Mouse (Mus musculus) large intestine, adult 2 months (tissue): ENCODE measurements around the gene Primpol. TPM values are rescaled to one million over a fixed set of nuclear protein-coding genes. Genes with fewer than 3 reads are reported as not detected.
A peak's percentile ranks its signal among the peaks of the same experiment; 100 is the strongest.

ENCODE experiments used
- DNase-seq: peaks from one replicate; pipeline ENCODE4 v3.0.0-alpha.2; 2012; ENCODE audit warnings: low read depth, low spot score
- WGBS: fragments of 180-500 bp; shearing (Covaris S2); methylation state at CpG from one replicate; pipeline ENCODE4 v1.1.7; 2018; 5-methylcytosine and 5-hydroxymethylcytosine counted together
- polyA plus RNA-seq: library from polyadenylated mRNA; depleted of rRNA; stranded (reverse); fragments of >200 nt; gene quantifications from 2 replicates; pipeline ENCODE4 v1.2.3, GENCODE M21; 2012; rRNA removed

Gene Primpol
- 1.4 and 1.9 TPM in 2 replicates for polyA plus RNA-seq

DNA sequence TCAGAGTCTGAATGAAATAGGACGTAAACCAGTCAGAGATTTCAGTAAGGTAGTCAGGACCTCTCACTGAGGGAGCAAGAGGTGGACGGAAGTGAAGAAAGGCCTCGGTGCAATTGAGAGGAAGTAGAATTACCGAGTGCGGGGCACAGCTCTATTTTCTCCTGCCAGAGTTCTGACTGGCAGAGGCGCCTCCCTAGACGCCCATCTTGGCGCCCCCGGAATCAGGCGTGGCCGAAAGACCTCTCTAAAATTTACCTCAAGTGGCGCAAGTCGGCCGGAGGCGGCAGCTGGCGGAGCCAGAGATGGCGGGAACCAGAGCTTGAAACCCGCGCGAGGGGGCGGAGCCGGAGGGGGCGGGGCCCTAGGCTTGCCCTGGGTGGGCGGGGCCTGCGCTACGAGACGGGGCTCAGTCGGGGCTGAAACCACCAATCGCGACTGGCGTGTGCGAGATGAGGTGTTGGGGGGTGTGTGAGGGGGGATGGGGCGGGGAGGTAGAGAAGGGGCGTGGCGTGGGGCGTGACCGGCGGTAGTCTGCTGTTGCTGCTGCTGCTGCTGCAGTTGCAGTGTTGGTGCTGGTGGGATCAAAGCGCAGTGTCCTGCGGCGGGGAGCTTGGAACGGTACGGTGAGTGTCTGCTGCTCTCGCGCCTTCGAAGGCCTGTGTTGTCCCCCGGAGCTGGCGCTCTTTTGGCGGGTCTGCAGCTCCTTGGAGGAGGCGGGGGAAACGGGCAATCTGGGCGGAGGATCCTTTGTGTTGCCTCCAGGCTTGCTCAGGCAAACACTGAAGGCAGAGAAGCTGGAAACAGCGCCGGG lies at the start of gene Primpol, which contains the start of gene Casp3:
Gene Primpol, minus strand, starts transcription at position 334 of the 811 bp plus-strand sequence.
Gene Casp3, plus strand, starts transcription at position 413 of the 811 bp plus-strand sequence.
- peak; percentile 90 for DNase-seq
- WGBS, result under 1% methylated on average over 54 of the region's 54 CpGs

DNA sequence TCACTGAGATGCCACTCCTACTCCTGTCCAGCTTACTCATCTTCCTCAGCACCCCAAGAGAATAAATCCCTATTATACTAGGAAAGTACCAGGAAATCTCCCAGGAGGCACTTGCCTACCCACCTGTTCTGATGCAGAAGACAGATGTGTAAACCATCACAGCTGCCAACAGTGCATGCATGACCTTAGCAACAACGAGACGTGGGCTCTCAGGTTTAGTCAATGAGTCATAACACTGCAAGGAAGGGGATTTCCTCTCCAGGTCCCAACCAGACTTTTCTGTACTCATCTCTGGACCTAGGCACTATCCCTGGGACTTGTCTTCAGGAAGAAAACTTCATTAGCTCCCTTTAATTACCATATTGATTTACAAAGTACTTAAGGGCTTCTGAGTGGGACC lies 38.9 kb upstream of the Primpol start:
- no peak for DNase-seq
- 39% methylated on average over 2 of the region's 2 CpGs for WGBS

DNA sequence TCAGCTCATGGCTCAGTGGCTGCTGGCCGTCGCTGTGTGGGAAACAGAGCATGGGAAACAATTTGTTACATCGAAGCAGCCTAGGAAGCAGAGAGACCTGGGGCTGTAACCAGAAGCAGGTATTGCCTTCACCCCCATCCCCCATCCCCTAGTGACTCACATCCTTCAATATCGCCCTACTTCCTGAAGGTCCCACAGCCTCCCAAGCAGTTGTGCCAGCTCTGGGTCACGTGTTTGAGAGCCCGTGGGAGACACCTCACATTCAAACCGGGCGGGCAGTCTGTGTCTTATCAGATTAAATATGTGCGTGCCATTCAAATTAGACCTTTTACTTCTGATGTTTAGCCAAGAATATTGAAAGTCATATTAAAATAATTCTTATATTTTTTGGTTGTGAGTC lies 34.9 kb upstream of the Primpol start:
- 38% methylated on average over 9 of the region's 9 CpGs for WGBS
- DNase-seq, result no peak

DNA sequence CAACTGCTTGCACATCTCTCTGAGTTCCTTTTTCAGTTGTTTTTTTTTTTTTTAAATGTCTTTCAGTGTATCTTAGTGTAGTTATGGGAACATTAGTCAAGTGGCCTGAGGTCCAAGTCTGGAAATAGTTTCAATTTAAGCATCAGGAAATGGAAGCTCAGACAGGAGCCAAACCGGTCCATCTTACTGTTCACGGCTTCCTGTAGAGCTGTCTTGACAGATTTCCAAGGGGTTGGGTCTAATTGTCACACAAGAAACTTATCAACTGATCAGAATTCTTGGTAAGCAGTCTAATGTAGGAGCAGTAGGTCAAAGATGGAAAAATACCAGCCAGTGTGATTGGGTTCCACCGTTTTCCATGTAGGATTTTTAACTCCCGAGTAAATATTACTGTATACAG lies 31.4 kb upstream of the Primpol start:
- no peak for DNase-seq
- 72% methylated on average over 4 of the region's 4 CpGs for WGBS

DNA sequence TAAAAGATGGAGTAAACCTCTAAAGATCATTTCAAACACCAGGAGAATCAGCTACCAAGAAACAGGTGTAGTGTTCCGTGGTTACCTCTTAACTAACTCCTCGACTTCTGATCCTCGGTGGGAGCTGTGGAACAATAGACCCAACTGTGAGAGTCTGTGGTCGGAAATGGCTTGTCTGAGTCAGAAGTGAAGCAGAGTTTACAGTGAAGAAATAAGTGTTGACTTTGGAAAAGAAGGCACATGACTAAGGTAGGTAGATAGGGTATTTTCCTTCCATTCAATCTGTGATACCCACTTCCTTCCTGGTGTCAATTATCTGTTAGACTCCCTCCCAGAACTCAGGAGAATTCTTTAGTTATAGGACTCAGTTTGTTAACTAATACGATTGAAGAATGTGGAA lies 24.3 kb upstream of the Primpol start:
- DNase-seq, result no peak
- WGBS, result 86% methylated on average over 5 of the region's 5 CpGs

DNA sequence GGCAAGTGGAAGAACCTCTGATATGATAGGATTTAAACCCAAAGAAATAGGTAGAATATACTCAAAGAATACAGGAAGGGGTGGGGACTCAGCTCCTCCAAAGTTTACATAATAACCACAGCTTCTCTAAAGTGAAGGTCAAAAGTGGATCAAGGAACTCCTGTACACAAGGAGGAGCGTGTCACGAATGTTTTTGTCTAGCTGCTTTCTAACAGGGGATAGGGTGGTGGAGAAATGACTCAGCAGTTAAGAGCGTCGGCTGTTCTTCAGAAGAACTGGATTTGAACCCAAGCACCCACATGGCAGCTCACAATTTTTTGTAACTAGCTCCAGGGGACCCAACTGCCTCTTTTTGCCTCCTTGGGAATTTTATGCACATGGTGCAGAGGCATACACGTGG lies 22.8 kb upstream of the Primpol start:
- 72% methylated on average over 5 of the region's 5 CpGs for WGBS

DNA sequence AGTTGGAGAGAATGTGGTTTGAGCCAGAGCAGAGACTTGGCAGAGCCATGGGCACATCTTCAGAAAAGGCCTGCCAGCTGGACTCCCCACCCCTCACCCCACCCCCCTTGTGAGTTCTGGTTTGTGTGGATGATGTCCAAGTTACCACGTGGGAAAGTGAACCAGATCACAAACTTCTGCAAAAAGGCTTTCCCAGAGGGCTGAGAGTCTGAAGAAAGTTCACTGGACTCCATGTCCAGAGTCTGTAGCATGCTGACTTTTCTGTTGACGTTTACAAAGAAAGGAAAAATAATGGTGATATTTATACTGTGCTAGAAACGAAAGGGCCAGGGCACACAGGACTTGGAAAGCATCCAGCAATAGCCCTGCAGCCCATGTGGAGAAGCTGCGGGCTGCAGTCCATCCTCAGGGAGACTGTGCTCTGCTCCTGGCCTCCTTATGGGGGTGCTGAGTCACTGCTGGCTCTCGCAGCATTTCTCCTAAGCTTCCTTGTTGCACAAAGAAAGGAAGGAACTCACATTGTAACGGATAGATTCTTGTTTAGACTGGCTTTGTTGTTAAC lies 22.1 kb upstream of the Primpol start:
- 45% methylated on average over 6 of the region's 6 CpGs for WGBS
- DNase-seq, result no peak

More for the DNA sequence above, 22.8 kb upstream of the Primpol start:
- no peak for DNase-seq

DNA sequence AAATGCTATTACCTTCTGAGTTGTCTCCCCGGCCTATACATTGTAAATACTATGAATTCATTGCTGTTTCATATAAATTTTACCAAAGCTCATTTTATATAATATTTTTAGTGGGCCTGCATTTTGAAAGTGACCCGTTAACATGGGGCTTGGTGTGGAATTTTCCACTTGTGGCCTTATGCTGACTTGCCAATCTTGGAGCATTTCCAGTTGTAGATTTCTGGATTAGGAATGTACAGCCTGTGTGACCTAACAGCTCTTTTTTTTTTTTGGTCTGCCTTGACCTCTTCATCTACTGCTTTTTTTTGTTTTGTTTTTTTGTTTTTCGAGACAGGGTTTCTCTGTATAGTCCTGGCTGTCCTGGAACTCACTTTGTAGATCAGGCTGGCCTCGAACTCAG lies 13.9 kb upstream of the Primpol start:
- DNase-seq, result no peak
- 78% methylated on average over 4 of the region's 4 CpGs for WGBS

DNA sequence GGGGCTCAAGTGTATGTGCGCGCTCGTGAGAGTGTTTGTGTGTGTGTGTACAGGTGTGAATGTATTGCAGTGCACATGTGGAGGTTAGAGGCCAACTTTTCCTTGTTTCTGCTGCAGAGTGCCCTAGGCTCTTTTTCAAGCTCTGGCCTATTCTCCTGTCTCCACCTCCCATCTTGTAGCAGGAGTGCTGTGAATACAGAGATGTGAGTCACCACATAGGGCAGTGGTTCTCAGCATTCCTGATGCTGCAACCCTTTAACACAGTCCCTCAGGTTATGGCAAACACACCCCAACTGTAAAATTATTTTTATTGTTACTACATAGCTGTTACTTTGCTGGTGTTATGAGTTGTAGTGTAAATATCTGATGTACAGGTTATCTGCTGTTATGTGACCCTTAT lies 13.4 kb upstream of the Primpol start:
- DNase-seq, result no peak
- 85% methylated on average over 3 of the region's 3 CpGs for WGBS

DNA sequence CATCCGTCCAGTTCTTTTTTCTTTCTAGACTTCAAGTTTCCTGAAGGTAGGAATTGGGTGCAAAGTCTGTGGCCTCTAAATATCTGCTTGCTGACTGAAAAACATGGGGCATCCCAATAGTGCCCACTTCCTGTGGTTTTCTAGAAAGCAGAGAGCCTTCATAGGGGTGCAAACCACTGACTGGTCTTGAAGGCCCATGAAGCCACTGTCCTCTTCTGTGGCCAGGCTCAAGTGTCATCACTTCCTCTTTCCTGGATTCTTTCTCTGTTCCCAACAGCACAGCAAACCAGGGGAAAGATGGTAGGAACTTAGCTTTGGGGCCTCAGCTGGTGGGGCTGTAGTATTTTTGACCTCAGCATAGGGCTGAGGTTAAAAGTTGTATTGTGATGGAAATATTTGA lies 11.6 kb upstream of the Primpol start:
- no peak for DNase-seq
- 79% methylated on average over 1 of the region's 1 CpGs for WGBS

DNA sequence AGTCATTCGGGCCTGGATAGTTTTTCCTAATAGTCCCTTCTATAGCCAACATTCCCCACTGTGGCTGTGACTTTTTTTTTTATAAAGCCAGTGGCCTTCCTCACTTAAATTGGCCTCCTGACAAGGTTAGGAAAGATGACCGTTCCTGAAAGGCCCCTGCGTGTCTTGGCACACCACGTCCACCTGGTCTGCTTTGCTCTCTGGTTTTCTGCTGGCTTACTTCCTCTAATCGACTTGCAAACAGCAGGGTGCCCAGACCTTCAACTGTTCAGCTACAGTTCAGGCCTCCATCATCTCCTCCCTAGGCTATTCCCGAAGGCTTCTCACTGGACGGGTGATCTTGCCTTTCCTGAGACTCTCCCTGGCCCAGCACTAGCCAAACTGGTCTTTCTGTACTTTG lies 10.9 kb upstream of the Primpol start:
- 77% methylated on average over 7 of the region's 7 CpGs for WGBS
- no peak for DNase-seq

DNA sequence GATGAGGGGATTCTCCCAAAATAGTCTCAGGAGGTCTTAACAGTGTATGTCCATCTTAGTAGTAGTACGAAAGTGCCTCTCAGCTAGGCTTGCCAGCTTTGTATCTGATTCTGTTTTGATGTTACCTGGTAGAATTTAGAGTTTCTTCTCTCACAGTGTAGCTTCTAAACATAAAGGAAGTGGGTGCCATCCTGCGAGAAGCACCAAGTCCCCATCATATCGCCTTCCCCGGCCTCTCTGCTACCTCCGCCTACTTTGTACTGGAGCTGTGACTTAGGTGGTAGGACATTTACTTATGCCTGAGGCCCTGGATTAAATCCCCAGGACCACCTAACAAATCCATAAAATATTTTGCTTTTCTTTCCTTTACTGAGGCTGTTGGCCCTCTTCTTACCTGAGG lies 9.6 kb upstream of the Primpol start:
- DNase-seq, result no peak
- 94% methylated on average over 5 of the region's 5 CpGs for WGBS

DNA sequence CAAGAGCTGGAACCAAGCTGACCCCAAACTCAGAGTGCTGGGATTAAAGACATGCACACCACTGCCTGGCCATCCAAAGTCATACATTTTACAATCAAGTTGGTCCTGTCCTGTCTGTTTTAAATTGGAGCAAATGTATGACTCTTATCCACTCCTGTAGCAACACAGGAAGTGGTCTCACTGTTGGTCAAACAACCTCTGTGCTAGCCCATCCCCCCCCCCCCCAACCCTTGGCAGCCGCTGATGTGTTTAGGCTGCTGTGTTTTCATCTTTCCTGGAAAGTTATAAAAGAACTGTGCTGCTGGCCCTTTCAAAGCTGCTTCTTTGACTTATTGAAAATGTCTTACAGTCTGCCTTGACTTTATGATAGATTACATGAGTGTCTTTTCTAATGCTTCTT lies 8.2 kb upstream of the Primpol start:
- WGBS, result 48% methylated on average over 1 of the region's 1 CpGs
- no peak for DNase-seq

DNA sequence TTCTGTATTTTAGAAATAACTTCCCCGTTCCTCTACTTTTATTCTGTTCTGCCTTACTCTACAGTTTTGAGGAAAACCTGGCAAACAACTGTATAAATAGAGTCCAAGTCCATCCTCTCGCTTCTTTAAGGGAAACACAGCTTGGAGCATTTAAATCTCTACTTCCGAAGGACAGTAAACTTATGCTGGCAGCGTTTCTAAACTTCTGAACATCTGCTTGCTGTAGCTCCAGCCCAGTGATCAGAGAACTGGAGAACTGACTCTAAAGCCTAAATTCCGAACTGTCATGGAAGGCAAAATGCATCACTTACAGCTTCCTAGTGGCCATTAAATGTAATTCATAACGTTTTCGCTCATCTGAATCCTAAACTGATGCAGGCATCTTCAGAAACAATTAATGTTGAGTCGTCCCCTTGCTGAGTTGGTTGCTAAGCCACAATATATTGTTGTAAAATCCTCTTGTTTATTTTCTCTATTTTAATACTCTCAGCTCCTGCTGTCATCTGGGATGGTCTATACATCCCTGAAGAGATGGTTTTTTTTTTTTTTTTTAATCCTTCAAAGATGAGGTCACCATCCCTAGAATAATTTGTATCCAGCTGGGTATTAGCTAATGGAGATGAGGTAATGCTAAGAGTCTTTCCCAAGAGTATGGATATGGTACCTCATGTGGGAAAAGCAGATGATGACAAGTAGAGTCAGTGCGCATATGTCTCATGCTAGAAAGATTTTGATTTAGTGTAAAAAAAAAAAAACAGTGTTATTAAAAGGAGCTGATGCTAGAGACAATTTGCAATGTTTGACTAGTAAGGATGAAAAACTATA lies 5.6 kb upstream of the Primpol start:
- WGBS, result 64% methylated on average over 9 of the region's 9 CpGs
- no peak for DNase-seq

DNA sequence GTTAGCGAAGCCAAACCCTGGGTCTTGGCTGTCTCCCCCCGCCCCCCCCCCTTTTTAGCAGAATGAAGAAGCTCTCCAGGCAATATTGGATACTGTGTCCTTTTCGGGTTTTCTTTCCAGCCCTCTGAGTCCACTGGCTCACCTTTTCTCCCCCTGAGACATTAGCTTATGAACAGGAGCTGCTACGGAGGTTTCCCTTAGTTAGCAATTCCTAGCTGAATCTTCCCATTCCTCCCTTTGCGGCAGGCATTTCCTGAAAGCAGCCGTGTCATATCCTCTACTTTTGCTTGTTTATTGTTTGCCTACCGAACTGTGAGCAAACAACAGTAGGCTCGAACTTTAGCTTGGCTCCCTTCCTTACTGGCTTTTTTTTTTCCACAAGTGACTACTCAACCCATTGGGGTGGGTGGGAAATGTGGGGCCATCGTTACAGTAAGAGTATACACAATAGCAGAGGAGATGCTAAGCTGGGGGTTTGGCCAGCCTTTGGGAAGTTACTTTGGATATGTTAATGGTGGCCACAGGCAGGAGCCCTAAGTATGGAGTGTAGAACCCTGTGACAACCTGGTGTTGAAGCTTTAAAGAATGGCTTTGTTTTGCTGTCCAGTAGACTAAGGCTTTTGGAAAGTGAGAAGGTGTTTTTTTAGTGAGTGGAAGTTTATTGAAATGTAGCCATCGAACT lies 1.8 kb upstream of the Primpol start:
- no peak for DNase-seq
- whole genome bisulfite sequencing, result 9% methylated on average over 10 of the region's 10 CpGs

DNA sequence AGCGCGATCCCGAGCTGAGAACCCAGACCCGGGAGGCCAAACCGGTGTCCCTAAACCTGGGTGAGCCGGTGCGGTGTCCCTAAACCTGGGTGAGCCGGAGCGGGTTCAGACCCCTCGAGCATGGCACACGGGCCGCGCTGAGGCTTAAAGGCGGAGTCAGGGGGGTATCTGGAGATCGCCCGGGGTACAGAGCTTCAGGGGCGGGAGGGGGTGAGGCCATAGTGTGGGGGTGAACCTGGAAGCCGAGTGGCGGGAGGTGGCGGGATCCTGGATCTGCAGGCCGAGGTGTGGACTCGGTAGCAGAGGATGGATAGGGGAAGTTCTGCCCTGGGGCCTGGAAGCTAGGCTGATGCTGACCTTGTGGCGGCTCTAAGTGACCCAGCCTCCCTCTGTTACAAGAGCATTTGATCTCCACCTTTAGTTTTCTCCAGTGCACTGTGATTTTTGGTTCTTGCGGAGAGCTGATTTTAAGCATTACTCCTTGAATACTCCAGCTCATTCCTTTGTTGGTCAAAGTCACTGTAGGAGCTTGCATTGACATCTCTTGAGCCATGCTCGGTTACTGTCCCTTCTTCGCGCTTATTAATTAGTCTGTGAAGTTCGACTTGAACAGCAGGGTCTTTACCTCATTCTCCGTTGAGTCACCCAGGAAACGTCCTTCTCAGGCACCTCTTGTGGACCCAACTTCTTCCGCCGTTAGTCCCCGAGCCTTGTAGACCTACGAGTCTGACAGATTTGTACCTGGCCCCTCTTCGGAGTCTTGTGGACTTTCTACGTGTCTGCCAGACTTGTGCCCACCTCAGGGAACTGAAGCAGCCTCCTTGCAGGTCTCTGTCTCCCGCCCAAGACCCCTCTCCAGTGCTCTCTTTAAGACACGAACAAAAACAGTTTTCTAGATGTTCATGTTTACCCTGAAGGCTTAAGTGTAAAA lies 943 bp upstream of the Primpol start:
- DNase-seq, result no peak
- WGBS, result 1% methylated on average over 38 of the region's 38 CpGs

DNA sequence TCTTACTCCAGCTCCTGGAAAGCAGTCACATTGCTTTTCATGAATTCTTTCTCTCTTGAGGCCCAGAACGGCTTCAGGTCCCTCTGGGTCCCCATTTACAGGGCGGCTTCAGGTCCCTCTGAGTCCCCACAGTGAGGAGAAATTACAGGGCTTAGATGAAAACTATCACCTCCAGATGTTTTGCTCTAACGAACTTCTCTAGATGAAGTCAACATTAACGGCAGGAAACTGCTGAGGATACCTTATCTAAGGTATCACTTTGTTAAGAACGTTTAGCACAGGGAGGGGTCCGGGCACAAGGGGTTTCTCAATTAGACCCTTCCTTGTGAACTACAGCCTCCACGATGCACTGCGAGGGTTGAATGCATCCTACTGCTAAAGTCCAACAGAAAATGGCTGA lies 1.1 kb downstream of the Primpol start:
- 49% methylated on average over 8 of the region's 8 CpGs for WGBS
- DNase-seq, result no peak

DNA sequence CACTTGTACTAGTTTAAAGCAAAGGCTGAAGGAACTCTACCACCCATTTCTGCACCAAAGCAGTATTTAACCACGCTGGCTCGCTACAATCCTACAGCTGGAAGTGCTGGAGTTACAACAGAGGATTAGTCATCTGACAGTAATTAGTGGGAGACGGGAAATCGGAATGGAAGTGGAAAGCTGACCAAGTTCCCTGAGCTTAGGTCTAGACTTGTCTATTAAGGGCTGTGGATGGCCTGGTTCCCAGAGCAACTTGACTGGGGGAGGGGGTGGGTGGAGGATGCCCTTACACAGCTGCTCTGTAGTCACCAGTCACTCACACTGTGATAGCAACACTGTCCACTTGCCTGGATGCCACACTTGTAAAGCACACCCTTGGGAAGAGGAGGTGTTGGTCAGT lies 3.6 kb downstream of the Primpol start:
- DNase-seq, result no peak
- WGBS, result 38% methylated on average over 4 of the region's 4 CpGs

DNA sequence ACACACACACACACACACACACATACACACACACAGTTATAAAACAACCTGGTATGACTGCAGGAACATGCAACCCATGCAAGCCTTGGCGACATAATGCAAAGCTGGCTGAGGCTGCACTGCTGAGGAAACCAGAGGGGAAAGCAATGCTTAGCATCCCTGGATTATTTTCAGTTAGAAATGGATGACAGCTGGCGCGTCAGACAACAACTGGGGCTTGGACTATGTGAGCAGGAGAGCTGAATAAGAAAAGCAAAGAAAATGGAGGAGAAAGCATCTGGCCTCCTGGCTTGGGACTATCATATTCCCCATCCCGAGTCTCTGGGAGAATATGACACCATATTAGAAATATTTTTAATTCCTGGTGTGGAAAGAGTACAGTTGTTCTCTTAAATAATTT lies 4.1 kb downstream of the Primpol start:
- DNase-seq, result no peak
- WGBS, result 75% methylated on average over 4 of the region's 4 CpGs
